Mouse (Mus musculus): ENCODE results near the gene Ppp1r13l.
A peak's percentile ranks its signal among the peaks of the same experiment; 100 is the strongest.

Ppp1r13l gene

DNA sequence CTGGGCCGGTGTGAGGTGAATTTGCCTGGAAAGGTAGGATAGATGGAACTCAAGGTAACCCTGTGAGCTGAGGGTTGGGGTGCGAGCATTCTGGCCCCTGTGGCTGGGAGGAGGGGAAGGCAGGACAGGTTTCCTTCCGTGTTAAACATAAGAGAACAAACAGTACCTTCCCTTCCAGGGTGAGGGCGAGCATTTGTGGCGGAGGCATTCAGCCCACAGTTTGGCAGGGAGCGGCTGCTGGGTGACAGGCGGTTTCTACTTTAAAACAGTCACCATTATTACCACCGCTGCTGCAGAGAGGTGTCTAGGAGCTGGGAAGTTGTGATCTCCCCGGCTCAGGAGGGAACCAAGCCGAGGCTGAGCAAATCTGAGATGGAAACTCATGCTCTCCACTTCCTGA lies 22.4 kb upstream of the Ppp1r13l start:
- DNase-seq (ENCODE audit: low spot score): no peak

GRCm38 (mm10) chr7:19338060-19338459 lies 21.5 kb upstream of the Ppp1r13l start:
- DNase-seq (ENCODE audit: low spot score): no peak

DNA sequence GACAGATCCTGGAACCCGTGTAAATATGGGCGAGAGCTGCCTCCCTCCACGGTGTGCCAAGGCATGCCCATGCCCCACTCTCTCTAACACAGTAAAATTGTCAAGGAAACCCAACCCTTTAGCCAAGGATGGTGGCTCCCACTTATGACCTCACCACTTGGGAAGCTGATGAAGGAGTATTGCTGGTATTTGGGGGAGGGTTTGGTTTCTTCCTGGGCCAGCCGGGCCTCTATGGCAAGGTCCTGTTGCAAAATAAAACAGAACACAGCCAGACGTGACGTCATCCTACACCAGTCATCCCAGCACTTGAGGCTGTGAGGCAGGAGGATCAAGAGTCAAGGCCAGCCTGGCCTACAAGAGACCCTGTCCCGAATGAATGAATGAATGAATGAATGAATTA lies 21.0 kb upstream of the Ppp1r13l start:
- DNase-seq (ENCODE audit: low spot score): no peak

DNA sequence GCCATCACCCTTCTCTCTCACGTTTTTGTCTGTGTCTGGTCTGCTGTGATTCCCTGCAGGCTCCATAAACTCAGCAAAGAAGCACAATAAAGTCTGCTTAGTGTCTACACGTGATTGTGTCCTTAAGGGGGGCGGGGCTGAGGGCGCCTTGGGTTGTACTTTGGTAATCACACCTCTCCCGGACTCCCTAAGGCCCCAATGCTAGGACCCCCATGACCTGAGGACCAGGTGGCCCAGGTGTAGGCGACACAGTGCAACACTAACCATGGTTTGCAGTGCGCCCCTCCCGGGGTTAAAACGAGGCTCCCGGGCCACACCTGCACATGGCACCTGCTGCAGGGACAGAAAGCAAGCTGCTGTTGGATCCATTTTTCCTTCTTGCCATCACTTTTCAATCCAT lies 18.3 kb upstream of the Ppp1r13l start:
- DNase-seq (ENCODE audit: low spot score): no peak

DNA sequence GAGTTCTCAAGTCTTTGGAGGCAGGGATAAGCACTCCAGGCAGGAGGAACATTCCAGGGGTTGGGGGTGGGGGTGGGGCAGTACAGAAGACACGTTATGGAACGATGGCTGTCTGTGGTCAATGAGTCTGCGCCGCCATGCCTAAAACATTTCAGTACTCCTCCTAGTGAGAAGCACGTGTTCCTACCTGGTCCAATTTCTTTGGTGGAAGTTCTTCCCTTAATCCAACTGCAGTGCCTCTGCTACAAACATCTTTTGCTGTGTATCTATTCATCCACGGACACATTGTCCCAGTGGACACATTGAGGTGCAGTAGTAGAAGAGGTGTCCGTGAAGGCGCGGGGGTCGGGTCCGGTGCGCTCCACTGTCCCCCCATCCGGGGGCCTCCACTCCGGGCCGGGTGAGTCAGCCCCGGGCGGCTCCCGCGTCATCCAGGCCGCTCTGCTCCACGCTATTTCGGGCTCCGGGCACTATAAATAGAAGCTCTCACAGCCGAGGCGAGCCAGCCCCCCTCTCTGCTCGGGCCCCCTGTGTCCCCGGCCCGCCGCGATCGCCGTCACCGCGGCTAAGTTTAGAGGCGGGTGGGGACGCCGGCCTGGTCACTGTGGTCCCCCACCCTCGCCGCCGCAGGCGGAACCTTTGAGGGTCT lies 17.7 kb upstream of the Ppp1r13l start:
- no peak for DNase-seq (ENCODE audit: low spot score)

GRCm38 (mm10) chr7:19342481-19343027 lies 17.0 kb upstream of the Ppp1r13l start:
- peak; percentile 89 for DNase-seq (ENCODE audit: low spot score)

DNA sequence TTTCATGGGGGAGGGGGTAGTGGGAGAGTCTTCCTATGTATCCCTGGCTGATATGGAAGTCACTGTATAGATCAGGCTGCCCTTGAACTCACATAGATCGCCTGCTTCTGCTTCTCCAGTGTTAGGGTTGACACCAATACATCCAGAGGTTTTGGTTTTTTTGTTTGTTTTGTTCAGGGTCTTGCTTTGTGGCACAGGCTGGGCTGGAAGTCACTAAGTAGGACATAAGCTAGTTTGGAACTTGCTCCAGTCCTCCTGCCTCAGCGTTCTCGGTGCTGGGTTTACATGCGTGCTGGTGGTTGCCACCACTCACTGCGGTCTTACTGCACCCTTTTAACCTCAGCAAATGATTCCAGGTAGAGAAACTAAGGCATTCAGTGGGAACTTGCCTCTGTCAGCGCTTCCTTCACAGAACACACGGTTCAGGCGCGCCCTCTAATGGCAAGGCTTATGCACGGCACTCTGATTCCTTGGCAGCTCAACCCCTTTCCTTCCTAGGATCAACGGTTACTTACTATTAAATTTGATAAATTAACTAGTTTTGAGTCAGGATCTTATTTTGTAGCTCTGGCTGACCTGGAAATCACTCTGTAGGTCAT lies 16.2 kb upstream of the Ppp1r13l start:
- DNase-seq (ENCODE audit: low spot score): peak; percentile 95

GRCm38 (mm10) chr7:19344237-19344847 lies 15.2 kb upstream of the Ppp1r13l start, which contains the start of gene Ercc1:
Gene Ercc1 (plus strand): TSS chr7:19344778.
- DNase-seq (ENCODE audit: low spot score): no peak

- peak; percentile 98 for DNase-seq (ENCODE audit: low spot score)
Measured at GRCm38 (mm10) chr7:19344938-19345471, 14.5 kb upstream of the Ppp1r13l start.

- no peak for DNase-seq (ENCODE audit: low spot score)
Measured at GRCm38 (mm10) chr7:19349188-19349915, 10.2 kb upstream of the Ppp1r13l start.

GRCm38 (mm10) chr7:19350221-19350620 lies 9.3 kb upstream of the Ppp1r13l start:
- DNase-seq (ENCODE audit: low spot score): no peak

DNA sequence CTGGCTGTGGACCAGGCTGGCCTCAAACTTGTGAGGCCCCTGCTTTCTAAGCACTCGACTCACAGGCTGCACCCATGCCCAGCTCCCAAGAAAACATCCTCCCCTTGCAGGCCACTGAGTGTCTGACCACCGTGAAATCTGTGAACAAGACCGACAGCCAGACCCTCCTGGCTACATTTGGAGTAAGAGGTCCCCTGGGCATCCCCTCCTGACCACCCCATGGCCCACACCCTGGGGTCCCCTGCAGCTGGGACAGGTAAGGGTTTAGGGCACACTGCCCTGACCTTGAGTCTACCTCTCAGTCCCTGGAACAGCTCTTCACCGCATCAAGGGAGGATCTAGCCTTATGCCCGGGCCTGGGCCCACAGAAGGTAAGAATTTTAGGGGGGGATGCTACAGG lies 4.6 kb upstream of the Ppp1r13l start:
- no peak for DNase-seq (ENCODE audit: low spot score)

GRCm38 (mm10) chr7:19356311-19356710 lies 3.2 kb upstream of the Ppp1r13l start:
- no peak for DNase-seq (ENCODE audit: low spot score)

DNA sequence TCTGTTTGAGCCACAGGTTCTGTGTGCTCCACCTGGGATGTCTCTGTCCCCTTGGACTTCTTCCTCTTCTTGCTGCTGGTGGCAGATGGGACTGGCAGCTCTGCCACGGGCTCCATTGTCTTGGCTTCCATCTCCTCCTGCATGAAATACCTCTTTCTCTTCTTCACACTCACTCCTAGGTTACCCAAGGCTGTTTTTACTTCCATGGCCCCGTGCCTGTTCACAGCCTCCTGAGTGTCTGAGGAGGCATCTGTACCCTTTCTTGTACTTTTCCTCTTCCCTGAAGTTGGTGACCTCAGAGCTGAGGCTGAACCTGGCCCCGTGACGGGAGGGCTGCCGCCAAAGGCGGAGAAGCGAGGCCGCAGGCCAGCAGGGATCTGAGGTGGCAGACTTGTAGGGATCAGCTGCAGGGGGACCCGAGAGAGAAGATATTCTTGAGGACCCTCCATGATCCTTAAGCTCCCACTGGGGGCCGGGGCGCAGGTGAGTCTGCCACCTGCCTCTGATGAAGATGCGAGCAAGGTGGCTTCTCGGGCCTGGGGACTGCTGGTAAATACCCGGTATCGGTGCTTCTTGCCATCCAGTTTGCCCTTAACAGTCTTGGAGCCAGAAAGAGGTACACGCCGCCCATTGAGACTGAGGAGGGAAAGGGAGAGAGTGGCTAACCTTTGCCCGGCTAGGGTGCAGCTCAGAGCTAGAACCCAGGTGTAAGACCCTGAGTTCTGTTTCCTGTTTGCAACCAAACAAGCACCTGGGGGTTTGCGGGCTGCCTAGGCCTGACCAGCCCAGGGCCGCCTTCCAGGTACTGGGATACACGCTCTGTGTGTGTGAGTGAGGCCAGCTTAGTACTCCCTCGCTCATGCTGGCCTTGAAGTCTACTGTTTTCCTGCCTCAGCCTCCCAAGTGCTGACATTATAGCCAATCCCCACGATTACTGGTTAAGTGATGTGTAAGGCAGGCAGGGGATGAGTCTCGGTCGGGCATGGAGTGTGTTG lies 1.9 kb upstream of the Ppp1r13l start:
- DNase-seq (ENCODE audit: low spot score): no peak

GRCm38 (mm10) chr7:19358634-19359033 lies 915 bp upstream of the Ppp1r13l start:
- no peak for DNase-seq (ENCODE audit: low spot score)

DNA sequence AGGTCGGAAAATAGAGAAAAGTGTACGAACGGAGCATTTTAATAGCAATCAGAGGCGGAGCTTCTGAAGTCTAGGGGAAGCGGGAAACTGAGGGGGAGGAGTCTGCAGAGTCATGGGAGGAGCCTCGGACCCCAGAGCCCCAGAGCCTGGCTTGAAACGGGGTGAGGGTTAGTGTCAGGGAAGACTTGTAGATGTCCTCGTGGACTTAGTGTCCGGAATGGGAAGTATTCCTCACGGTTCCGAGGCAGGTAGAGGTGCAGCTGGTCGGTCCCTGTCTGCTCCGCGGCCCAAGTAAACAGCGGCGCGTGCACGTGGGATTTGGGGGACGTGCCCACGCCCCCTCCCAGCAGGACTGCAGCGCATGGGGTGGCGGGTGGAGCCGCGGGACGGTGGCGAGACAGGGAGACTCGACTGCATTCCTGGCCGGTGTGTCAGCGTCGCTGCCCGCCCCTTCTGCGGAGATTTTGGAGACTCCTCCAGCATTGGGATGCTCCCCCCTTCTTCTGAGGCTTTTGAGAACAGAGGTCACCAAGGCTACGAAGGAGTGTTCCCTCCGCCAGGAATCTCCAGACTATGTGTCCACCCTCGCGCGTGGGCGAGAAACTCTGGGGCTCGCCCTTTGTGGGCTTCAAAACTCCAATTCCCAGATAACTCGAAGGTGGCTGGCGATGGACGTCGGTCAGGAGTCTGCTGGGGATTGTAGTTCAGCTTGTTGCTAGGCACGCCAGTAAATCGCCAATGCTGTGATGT lies 518 bp downstream of the Ppp1r13l start:
- peak; percentile 91 for DNase-seq (ENCODE audit: low spot score)

DNA sequence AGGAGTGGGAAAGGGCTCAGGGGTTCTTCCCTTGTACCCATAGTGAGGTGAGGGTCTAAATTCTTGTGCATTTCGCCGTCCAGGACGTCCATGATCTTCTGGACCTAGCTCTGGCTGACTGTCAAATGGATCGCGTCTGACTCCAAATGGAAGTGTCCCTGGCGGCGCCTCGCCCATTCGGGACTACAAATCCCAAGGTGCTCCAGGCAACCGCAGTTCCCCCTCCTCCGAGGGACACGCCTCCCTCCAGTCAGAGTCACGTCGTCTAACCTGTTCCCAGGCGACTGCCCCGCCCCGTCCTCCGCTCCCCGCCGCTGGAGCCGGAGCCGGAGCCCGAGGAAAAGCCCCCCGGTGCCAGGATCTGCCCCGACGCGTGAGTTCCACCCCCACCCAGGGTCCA lies 1.4 kb downstream of the Ppp1r13l start:
- peak; percentile 95 for DNase-seq (ENCODE audit: low spot score)

DNA sequence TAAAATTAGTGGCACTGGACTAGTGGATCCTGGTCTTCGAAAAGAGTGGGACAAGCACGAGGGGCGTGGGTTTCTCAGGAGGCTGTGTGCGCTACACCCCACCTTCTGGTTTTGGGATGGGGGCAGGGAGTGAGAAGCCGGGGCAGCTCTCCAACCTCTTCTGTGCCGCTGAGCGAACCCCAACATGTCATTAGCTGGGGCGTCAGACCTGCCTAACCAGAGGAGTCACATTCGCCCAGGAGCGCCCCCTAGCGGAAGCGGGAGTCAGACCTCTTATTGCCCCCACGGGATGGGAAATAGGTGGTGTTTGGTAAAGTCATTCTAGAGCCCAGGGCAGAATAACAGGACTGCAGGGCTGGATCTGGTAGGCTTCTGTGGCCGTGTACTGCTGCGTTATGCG lies 2.2 kb downstream of the Ppp1r13l start:
- DNase-seq (ENCODE audit: low spot score): peak; percentile 72

DNA sequence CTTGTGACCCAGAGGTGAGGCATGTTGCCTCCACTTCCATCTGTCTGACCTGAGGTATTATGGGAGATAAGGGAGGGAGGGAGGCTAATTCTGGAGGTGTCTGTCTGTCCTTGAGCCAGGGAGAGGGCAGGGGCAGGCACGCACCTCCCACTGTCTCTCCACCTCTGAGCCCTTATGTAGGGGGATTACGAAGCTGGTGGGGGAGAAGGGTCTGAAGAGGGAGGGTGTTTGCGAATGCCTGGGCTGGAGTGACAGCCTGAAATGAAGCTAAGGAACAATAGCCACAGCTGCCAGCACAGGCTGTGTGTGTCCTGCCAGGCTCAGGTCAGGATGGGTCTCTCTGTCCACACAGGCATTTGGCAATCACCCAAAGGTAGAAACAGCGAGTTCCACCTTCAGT lies 2.7 kb downstream of the Ppp1r13l start:
- no peak for DNase-seq (ENCODE audit: low spot score)

- peak; percentile 82 for DNase-seq (ENCODE audit: low spot score)
Measured at GRCm38 (mm10) chr7:19363881-19364280, 4.3 kb downstream of the Ppp1r13l start.

All from embryo, embryonic 10 days (tissue).